9 mouse cellular contexts compared by ENCODE assay signal in genomic region chr1:170381457-170381856, GRCm38 (mm10).
DNase-seq lines count a peak whose midpoint lies in the region; ATAC-seq and TF ChIP-seq lines count a peak whose summit lies in the region.
"Had no signal": no experiment of that assay in that cellular context is flagged by ENCODE, and none has a peak within 500 bp of the region (broad histone marks: within the 10 kb centered on the region; RNA-seq: fewer than 3 reads in every experiment).

No protein-coding gene starts in this region.

- H3K36me3 ChIP-seq in kidney, embryonic 14.5 days (ENCODE audit: control insufficient read depth, insufficient read depth, low read length): no peaks in the 10 kb centered on the region
- no peaks in the 10 kb centered on the region for H3K36me3 ChIP-seq in embryonic facial prominence, embryonic 14.5 days (ENCODE audit: control insufficient read depth, insufficient read depth, low read length)
- H3K36me3 ChIP-seq in intestine, postnatal 0 days (ENCODE audit: control insufficient read depth, insufficient read depth): no peaks in the 10 kb centered on the region

- no peak overlapping the region for H3K4me2 ChIP-seq in kidney, embryonic 14.5 days (replicated peaks; ENCODE audit: low read depth, low read length)
- no peak overlapping the region for H3K4me2 ChIP-seq in embryonic facial prominence, embryonic 14.5 days (ENCODE audit: low read depth, low read length)
- no peak overlapping the region for H3K4me2 ChIP-seq in intestine, postnatal 0 days (replicated peaks; ENCODE audit: low read depth)

- H3K9ac ChIP-seq in kidney, embryonic 14.5 days (ENCODE audit: low read depth, low read length): no peak overlapping the region
- H3K9ac ChIP-seq in embryonic facial prominence, embryonic 14.5 days (ENCODE audit: low read depth, low read length): no peak overlapping the region
- no peak overlapping the region for H3K9ac ChIP-seq in intestine, postnatal 0 days (ENCODE audit: low read depth, low read length)
- H3K9ac ChIP-seq: liver, embryonic 14.5 days had no signal

- H3K4me3 ChIP-seq in kidney, embryonic 14.5 days (ENCODE audit: low read length): no peak overlapping the region
- H3K4me3 ChIP-seq in embryonic facial prominence, embryonic 14.5 days (ENCODE audit: low read depth, low read length): no peak overlapping the region
- H3K4me3 ChIP-seq in intestine, postnatal 0 days (ENCODE audit: low read depth, low read length): no peak overlapping the region
- H3K4me3 ChIP-seq: myocyte had no signal

- ATAC-seq in kidney, embryonic 14.5 days (ENCODE audit: low FRiP score, low TSS enrichment): no peak
- peak; percentile 89 for ATAC-seq in embryonic facial prominence, embryonic 14.5 days (ENCODE audit: low read depth)
- ATAC-seq in intestine, postnatal 0 days: peak; percentile 47; the same call in 1 of the 2 replicates

- H3K4me1 ChIP-seq in kidney, embryonic 14.5 days (ENCODE audit: control insufficient read depth, insufficient read depth, low read length): no peaks in the 10 kb centered on the region
- H3K4me1 ChIP-seq in embryonic facial prominence, embryonic 14.5 days (ENCODE audit: control insufficient read depth, insufficient read depth, low read length): no peaks in the 10 kb centered on the region; the same call in 1 of the 2 replicates
- no peaks in the 10 kb centered on the region for H3K4me1 ChIP-seq in intestine, postnatal 0 days (replicated peaks; ENCODE audit: control insufficient read depth, insufficient read depth, low read length)

- no peak overlapping the region for H3K27ac ChIP-seq in kidney, embryonic 14.5 days (ENCODE audit: low read depth, low read length)
- no peak overlapping the region for H3K27ac ChIP-seq in embryonic facial prominence, embryonic 14.5 days (replicated peaks; ENCODE audit: low read depth, low read length)
- no peak overlapping the region for H3K27ac ChIP-seq in intestine, postnatal 0 days (ENCODE audit: low read depth, low read length)
- H3K27ac ChIP-seq: liver, embryonic 14.5 days had no signal

- no peak for TF ChIP-seq CTCF in intestine, postnatal 0 days (IDR thresholded peaks at IDR 0.05; ENCODE audit: low read depth)

- DNase-seq in kidney, adult 11 months: peak; percentile 46
- DNase-seq in embryonic facial prominence, embryonic 14.5 days (ENCODE audit: low spot score): peak; percentile 26
- peak; percentile 42 to 60 for DNase-seq in kidney, postnatal 36 days
- no peak for DNase-seq in neural tube, embryonic 10.5 days (ENCODE audit: extremely low spot score, low spot score)
- no peak for DNase-seq in spleen, postnatal 10 days (ENCODE audit: low spot score in 2 of 2)

- H3K27me3 ChIP-seq in kidney, embryonic 14.5 days (ENCODE audit: control insufficient read depth, insufficient read depth, low read length): no peaks in the 10 kb centered on the region
- H3K27me3 ChIP-seq in embryonic facial prominence, embryonic 14.5 days (replicated peaks; ENCODE audit: control insufficient read depth, insufficient read depth, low read length): no peaks in the 10 kb centered on the region
- no peaks in the 10 kb centered on the region for H3K27me3 ChIP-seq in intestine, postnatal 0 days (replicated peaks; ENCODE audit: control insufficient read depth, insufficient read depth, low read length)

- H3K9me3 ChIP-seq in kidney, embryonic 14.5 days (ENCODE audit: control insufficient read depth, low read length): no peaks in the 10 kb centered on the region
- no peaks in the 10 kb centered on the region for H3K9me3 ChIP-seq in embryonic facial prominence, embryonic 14.5 days (ENCODE audit: control insufficient read depth, low read length)
- H3K9me3 ChIP-seq in intestine, postnatal 0 days (ENCODE audit: control insufficient read depth): no peaks in the 10 kb centered on the region

- 33% methylated on average over 3 of the region's 3 CpGs for WGBS in kidney, embryonic 14.5 days
- WGBS in embryonic facial prominence, embryonic 14.5 days: 32% methylated on average over 3 of the region's 3 CpGs
- WGBS in intestine, postnatal 0 days: 27% methylated on average over 3 of the region's 3 CpGs

Comparison
In these comparisons a context has a peak if more than half of its experiments do, and no peak if none do; other contexts are left out.
1. DNase-seq: peak in kidney, adult 11 months (single experiment), embryonic facial prominence, embryonic 14.5 days (single experiment) and kidney, postnatal 36 days (2 of 2); none in neural tube, embryonic 10.5 days (single experiment) and spleen, postnatal 10 days (0 of 2).